Mouse (Mus musculus) embryonic fibroblast, embryonic 13.5 days (primary cell): ENCODE results near the gene Hist1h4d.

ENCODE experiments used
- CTCF ChIP-seq: IDR thresholded peaks from 2 replicates; pipeline ENCODE4 v1.5.1; 2011; ENCODE audit warnings: mild to moderate bottlenecking, control low read depth, low read length, moderate library complexity, borderline replicate concordance; ENCODE audit not compliant: insufficient read depth
- POLR2A ChIP-seq: IDR thresholded peaks from 2 replicates; pipeline ENCODE4 v1.6.1; 2011; ENCODE audit warnings: low read depth, mild to moderate bottlenecking, control low read depth, low read length, moderate library complexity

DNA sequence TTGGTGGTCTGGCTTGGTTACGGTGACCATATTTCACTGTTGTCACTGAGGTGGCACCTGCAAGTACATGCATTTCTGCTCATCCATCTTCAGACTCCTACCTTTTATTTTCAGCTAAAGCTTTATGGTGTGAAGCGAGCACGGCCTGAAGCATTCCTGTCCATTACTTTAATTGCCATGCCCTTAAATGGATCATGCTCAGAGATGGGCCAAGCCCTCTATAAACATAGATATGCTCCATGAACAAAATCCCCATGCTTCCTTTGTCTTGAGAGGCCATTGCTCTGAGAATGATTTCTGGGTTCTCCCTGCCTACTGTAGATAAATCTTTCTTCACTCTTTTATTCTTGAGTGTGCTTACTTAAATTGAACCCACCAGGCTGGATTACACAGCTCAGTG lies 23.1 kb downstream of the Hist1h4d start:
- no peak for TF ChIP-seq CTCF
- no peak for TF ChIP-seq POLR2A
